Mouse (Mus musculus) forebrain, embryonic 10.5 days (tissue): Measurements from ENCODE around the gene Gm20532. TPM values are rescaled to one million over a fixed set of nuclear protein-coding genes. Genes with fewer than 3 reads are reported as not detected.

Experiments
- DNase-seq: peaks from one replicate; pipeline ENCODE4 v3.0.0-alpha.2; 2017; ENCODE audit warnings: low spot score; ENCODE audit errors: extremely low spot score
- H3K27ac ChIP-seq: fragments of 300-500 bp; sonication (generic); 2 replicates; pipeline ENCODE4 v1.5.1; 2016; ENCODE audit warnings: mild to moderate bottlenecking
- H3K27me3 ChIP-seq: fragments of 300-500 bp; sonication (generic); 2 replicates; pipeline ENCODE4 v1.6.1; 2016; ENCODE audit warnings: mild to moderate bottlenecking; ENCODE audit not compliant: poor library complexity, severe bottlenecking
- H3K36me3 ChIP-seq: fragments of 300-500 bp; sonication (generic); replicated peaks from 2 replicates; pipeline ENCODE4 v1.6.1; 2016; ENCODE audit warnings: mild to moderate bottlenecking, moderate library complexity
- H3K4me1 ChIP-seq: fragments of 300-500 bp; sonication (generic); 2 replicates; pipeline ENCODE4 v1.6.1; 2016
- H3K4me3 ChIP-seq: fragments of 300-500 bp; sonication (generic); 2 replicates; pipeline ENCODE4 v1.5.1; 2016; ENCODE audit warnings: mild to moderate bottlenecking, moderate library complexity
- H3K9me3 ChIP-seq: fragments of 300-500 bp; sonication (generic); 2 replicates; pipeline ENCODE4 v1.6.1; 2016; ENCODE audit warnings: mild to moderate bottlenecking, moderate library complexity
- WGBS: fragments of 180-500 bp; shearing (Covaris S2); methylation state at CpG from one replicate; pipeline ENCODE4 v1.1.7; 2016; 5-methylcytosine and 5-hydroxymethylcytosine counted together
- polyA plus RNA-seq: library from polyadenylated mRNA; unstranded; fragments of >200 nt; fragmentation: Nextera tagmentation; extraction: Ambion mirVana; gene quantifications from 2 replicates; pipeline ENCODE4 v1.2.1, GENCODE M21; 2016

Gene Gm20532
- polyA plus RNA-seq, 1 experiment from 2014 or later: not detected

- H3K4me3 ChIP-seq: no peak overlapping the region
- no peaks in the 10 kb centered on the region for H3K36me3 ChIP-seq
- no peaks in the 10 kb centered on the region for H3K9me3 ChIP-seq
- no peak for DNase-seq
- 100% methylated on average over 1 of the region's 1 CpGs for WGBS
- H3K27ac ChIP-seq: no peak overlapping the region
- peaks cover 29% of the 10 kb centered on the region for H3K4me1 ChIP-seq
- H3K27me3 ChIP-seq: peaks cover 57% of the 10 kb centered on the region
Measured at GRCm38 (mm10) chr2:26601595-26601994, 15.2 kb downstream of the Gm20532 start.

DNA sequence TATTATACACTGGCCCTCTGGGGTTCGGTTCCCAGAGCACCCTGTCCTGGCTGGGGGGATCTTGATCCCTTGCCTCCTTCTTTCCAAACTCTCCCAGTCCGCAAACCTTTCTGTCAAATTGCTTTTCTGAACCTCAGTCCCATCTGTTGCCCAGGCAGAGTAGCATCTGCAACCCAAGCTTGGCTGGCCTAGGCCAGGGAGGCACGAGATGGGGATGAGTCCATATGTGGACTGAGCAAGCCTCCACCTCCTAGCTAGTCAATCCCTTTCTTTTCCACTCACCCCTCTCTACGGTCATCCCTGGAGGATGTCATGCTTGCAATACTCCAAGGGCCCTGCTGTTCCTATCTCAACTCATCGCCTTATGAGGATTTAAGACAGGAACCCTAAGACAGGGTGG is 16.2 kb downstream of the Gm20532 start:
- DNase-seq: no peak
- 87% methylated on average over 5 of the region's 5 CpGs for WGBS
- no peaks in the 10 kb centered on the region for H3K9me3 ChIP-seq
- H3K27me3 ChIP-seq: peaks cover 68% of the 10 kb centered on the region
- no peak overlapping the region for H3K27ac ChIP-seq
- H3K4me3 ChIP-seq: 0 out of 2 replicates have a peak overlapping the region, but pooled peaks have one; percentile 68
- peaks cover 29% of the 10 kb centered on the region for H3K4me1 ChIP-seq
- H3K36me3 ChIP-seq: no peaks in the 10 kb centered on the region

DNA sequence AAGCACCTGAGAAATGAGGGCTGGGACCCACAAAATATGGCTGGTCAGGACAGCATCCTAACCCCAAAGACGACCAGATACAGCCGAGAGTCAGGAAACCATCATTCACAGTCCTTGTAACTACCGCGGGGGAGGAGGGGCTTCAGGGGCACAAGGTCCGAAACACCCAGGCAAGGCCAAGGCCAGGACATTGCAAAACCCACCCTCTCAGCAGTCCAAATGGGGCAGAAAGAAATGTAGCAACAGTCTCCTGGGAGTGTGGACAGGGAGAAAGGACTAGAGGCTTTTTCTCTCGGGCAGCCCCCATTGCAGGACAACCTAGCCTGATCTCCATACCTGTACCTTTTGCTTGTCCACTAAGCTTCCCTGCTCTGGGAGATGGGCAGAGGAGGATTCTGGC is 16.7 kb downstream of the Gm20532 start:
- peaks cover 72% of the 10 kb centered on the region for H3K27me3 ChIP-seq
- H3K9me3 ChIP-seq: no peaks in the 10 kb centered on the region
- peaks cover 29% of the 10 kb centered on the region for H3K4me1 ChIP-seq
- H3K27ac ChIP-seq: peak overlapping the region; percentile 83
- DNase-seq: no peak
- WGBS: 29% methylated on average over 6 of the region's 6 CpGs
- H3K36me3 ChIP-seq: no peaks in the 10 kb centered on the region
- peak overlapping the region; percentile 68 for H3K4me3 ChIP-seq

- Histone ChIP-seq H3K36me3 (no peaks in the 10 kb centered on the region), H3K4me3 (peak within 1 kb of the TSS; percentile 68), H3K9me3 (no peaks in the 10 kb centered on the region), H3K4me1 (peaks cover 29% of the 10 kb centered on the region), H3K27me3 (peaks cover 72% of the 10 kb centered on the region), H3K27ac (peak within 1 kb of the TSS; percentile 83)
- WGBS: under 1% methylated on average over 103 of the region's 103 CpGs
- DNase-seq: peak; percentile 58
Measured at GRCm38 (mm10) chr2:26603720-26604671, 17.6 kb downstream of the Gm20532 start, which contains the start of gene Agpat2. Agpat2 (minus strand) TSS chr2:26604417.

GRCm38 (mm10) chr2:26605331-26605730 is 18.9 kb downstream of the Gm20532 start:
- DNase-seq: no peak
- WGBS: 87% methylated on average over 8 of the region's 8 CpGs
- peaks cover 28% of the 10 kb centered on the region for H3K4me1 ChIP-seq
- H3K4me3 ChIP-seq: no peak overlapping the region
- H3K27ac ChIP-seq: no peak overlapping the region
- no peaks in the 10 kb centered on the region for H3K36me3 ChIP-seq
- no peaks in the 10 kb centered on the region for H3K9me3 ChIP-seq
- H3K27me3 ChIP-seq: peaks cover 72% of the 10 kb centered on the region

DNA sequence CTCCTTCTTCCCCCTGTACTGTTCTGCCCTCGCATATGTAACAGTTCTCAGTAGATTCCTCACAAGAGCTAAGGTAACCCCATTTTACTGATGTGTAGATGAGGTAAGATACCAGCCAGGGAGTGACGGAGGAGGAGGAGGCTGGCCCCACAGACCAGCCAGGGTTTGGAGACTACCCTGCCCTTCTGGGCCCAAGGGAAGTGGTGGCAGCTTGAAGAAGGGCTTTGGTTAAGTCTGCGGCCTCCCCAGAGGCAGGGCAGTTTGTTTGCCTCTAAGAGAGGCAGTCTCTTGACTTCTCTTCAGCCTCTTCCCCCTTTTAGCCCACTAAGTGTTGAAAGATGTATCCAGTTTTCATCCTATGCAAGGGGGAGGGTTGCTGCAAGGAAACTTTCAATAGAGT is 20.1 kb downstream of the Gm20532 start:
- Histone ChIP-seq H3K9me3 (no peaks in the 10 kb centered on the region), H3K4me1 (peaks cover 22% of the 10 kb centered on the region), H3K27me3 (peaks cover 65% of the 10 kb centered on the region), H3K27ac (no peak overlapping the region), H3K36me3 (no peaks in the 10 kb centered on the region), H3K4me3 (no peak overlapping the region)
- WGBS: 78% methylated on average over 3 of the region's 3 CpGs
- no peak for DNase-seq

- Histone ChIP-seq H3K36me3 (no peaks in the 10 kb centered on the region), H3K4me3 (no peak overlapping the region), H3K27ac (no peak overlapping the region), H3K9me3 (no peaks in the 10 kb centered on the region), H3K4me1 (peaks cover 22% of the 10 kb centered on the region), H3K27me3 (peaks cover 58% of the 10 kb centered on the region)
- no peak for DNase-seq
- WGBS: 69% methylated on average over 6 of the region's 6 CpGs
Measured at GRCm38 (mm10) chr2:26607056-26607910, 20.8 kb downstream of the Gm20532 start.

DNA sequence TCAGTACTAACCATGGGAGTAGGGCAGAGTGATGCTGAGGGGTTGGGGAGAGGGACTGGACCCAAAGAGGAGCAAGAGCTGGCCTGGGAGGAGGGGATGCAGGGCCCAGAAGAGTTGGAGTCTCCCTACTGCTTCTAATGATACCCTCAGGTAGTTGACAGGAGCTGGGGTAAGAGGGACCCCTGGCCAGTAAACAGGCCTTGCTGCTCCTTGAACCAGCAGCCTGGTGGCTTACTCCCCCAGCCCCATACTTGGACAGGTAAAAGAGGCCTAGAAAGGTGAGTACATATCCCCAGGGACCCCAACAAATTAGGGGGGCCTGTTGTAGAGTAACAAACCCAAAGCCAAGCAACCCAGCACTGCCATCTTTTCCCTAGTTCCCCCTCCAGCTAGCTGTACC is 22.3 kb downstream of the Gm20532 start:
- no peak for DNase-seq

DNA sequence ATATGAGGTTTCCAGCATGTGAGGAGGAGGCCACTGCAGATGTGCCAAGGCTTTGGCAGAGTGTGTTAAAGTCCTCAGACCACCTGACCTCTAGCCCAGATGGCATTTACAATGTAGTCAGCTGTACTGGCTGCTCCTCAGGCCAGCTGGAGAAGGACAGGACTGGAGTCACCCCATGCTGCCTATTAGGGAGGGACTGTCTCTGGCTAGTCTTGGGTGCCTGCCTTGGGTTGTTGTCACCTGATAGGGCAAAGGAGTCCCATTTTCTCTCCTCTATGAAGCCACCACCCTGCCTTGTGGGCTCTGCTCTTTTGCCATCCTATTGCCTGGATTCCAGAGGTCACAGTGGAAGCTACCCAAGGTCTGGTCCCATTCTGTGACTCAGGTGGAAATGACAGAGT is 22.8 kb downstream of the Gm20532 start:
- Histone ChIP-seq H3K9me3 (no peaks in the 10 kb centered on the region), H3K4me3 (no peak overlapping the region), H3K4me1 (peaks cover 5% of the 10 kb centered on the region), H3K27ac (no peak overlapping the region), H3K36me3 (no peaks in the 10 kb centered on the region), H3K27me3 (peaks cover 38% of the 10 kb centered on the region)
- no peak for DNase-seq

More for the DNA sequence above, 22.3 kb downstream of the Gm20532 start:
- no peak overlapping the region for H3K27ac ChIP-seq
- no peaks in the 10 kb centered on the region for H3K36me3 ChIP-seq
- peaks cover 10% of the 10 kb centered on the region for H3K4me1 ChIP-seq
- H3K4me3 ChIP-seq: no peak overlapping the region
- no peaks in the 10 kb centered on the region for H3K9me3 ChIP-seq
- H3K27me3 ChIP-seq: peaks cover 43% of the 10 kb centered on the region

- 78% methylated on average over 3 of the region's 3 CpGs for WGBS
- no peaks in the 10 kb centered on the region for H3K4me1 ChIP-seq
- H3K9me3 ChIP-seq: no peaks in the 10 kb centered on the region
- peaks cover 26% of the 10 kb centered on the region for H3K27me3 ChIP-seq
- H3K36me3 ChIP-seq: no peaks in the 10 kb centered on the region
- H3K4me3 ChIP-seq: no peak overlapping the region
- H3K27ac ChIP-seq: no peak overlapping the region
- DNase-seq: no peak
Measured at GRCm38 (mm10) chr2:26610526-26610925, 24.1 kb downstream of the Gm20532 start.

GRCm38 (mm10) chr2:26611054-26611453 is 24.6 kb downstream of the Gm20532 start:
- H3K27ac ChIP-seq: no peak overlapping the region
- peaks cover 21% of the 10 kb centered on the region for H3K27me3 ChIP-seq
- H3K36me3 ChIP-seq: no peaks in the 10 kb centered on the region
- no peak for DNase-seq
- H3K9me3 ChIP-seq: no peaks in the 10 kb centered on the region
- no peaks in the 10 kb centered on the region for H3K4me1 ChIP-seq
- H3K4me3 ChIP-seq: no peak overlapping the region

GRCm38 (mm10) chr2:26611896-26612295 is 25.5 kb downstream of the Gm20532 start:
- H3K4me1 ChIP-seq: no peaks in the 10 kb centered on the region
- H3K9me3 ChIP-seq: no peaks in the 10 kb centered on the region
- no peaks in the 10 kb centered on the region for H3K36me3 ChIP-seq
- no peak overlapping the region for H3K27ac ChIP-seq
- DNase-seq: no peak
- H3K27me3 ChIP-seq: peaks cover 12% of the 10 kb centered on the region
- no peak overlapping the region for H3K4me3 ChIP-seq

DNA sequence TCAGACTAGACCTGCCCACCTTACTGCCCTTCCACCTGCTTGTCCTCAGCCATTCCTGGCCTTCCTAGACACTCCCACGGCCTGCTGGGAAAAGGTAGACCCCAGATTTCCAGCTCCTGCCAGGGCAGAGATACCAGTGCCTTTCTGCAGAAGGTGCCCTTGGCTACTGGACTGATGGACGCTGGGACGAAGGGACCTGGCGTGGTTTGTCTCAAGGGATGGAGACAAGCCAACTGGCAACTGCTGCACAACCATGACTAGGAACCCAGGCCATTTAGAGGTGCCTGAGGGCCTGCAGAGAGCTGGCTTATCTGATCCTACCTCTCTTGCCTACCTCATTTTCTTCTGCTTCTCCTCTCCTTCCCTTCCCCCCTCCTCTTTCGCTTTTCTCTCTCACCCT is 28.5 kb downstream of the Gm20532 start:
- Histone ChIP-seq H3K4me1 (peaks cover 7% of the 10 kb centered on the region), H3K27ac (no peak overlapping the region), H3K27me3 (no peaks in the 10 kb centered on the region; the same call in 1 of the 2 replicates), H3K4me3 (no peak overlapping the region), H3K36me3 (no peaks in the 10 kb centered on the region), H3K9me3 (no peaks in the 10 kb centered on the region)
- 82% methylated on average over 5 of the region's 5 CpGs for WGBS
- DNase-seq: no peak
